Mouse (Mus musculus) spleen, postnatal 4 days (tissue): ENCODE results near the gene Oas3.

Source experiments
- DNase-seq, 2 experiments: peaks; one replicate each; pipeline ENCODE4 v3.0.0; 2022; ENCODE audit warnings: low spot score in 2 of 2

The Oas3 gene

GRCm38 (mm10) chr5:120704421-120704820 lies 73.0 kb downstream of the Oas3 start:
- peak in 1 of 2 experiments; percentile 43 for DNase-seq

DNA sequence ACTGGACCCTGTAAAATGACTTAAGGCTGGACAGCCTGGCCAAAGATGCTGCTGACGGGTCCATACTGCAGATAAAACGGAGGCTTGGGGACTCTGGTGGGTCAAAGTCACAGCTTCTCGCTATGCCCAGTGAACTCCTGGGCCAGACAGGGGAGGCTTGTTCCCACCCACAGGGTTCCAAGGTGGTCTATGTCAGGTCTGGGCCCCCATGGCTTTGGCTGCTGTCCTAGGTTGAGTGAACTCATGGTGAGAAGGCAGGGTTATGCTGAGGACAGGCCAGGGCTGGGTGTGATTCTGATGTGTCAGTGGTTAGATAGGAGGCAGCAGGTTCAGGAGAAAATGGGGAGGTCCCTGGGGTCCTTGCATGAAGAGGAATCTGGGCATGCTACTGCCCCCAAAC lies 73.8 kb downstream of the Oas3 start:
- no peak for DNase-seq
